Mouse (Mus musculus): ENCODE results near the gene Sgcd.

- TF ChIP-seq CHD2 (IDR thresholded peaks at IDR 0.05; ENCODE audit: low read depth, low read length) = no peak
- TF ChIP-seq HCFC1 (IDR thresholded peaks at IDR 0.05; ENCODE audit: borderline replicate concordance, insufficient read depth, low read length) = no peak
- TF ChIP-seq MAFK (IDR thresholded peaks at IDR 0.05; ENCODE audit: insufficient read depth, low read depth, low read length) = no peak
- no peak for TF ChIP-seq ZNF384 (IDR thresholded peaks at IDR 0.05; ENCODE audit: low read depth, low read length)
Observed at GRCm38 (mm10) chr11:47568488-47568887, 420.3 kb downstream of the Sgcd start.
